Mouse (Mus musculus) neural tube, embryonic 11.5 days (tissue): ENCODE results near the gene Mgat5b. TPM values are rescaled to one million over a fixed set of nuclear protein-coding genes. Genes with fewer than 3 reads are reported as not detected.

ENCODE experiments used
- ATAC-seq: fragments of 200-750 bp; cut with Nextera tagmentation; 2 replicates; pipeline ENCODE4 v1.8.0; 2017; ENCODE audit warnings: moderate number of reproducible peaks, mild to moderate bottlenecking, moderate TSS enrichment, moderate library complexity; ENCODE audit not compliant: insufficient read depth, low FRiP score, low TSS enrichment
- DNase-seq: peaks from one replicate; pipeline ENCODE4 v3.0.0-alpha.2; 2015; ENCODE audit warnings: low spot score
- H3K27ac ChIP-seq: fragments of 300-500 bp; sonication (generic); 2 replicates; pipeline ENCODE4 v1.5.1; 2014; ENCODE audit warnings: low read depth, mild to moderate bottlenecking, low read length
- H3K27me3 ChIP-seq: fragments of 300-500 bp; sonication (generic); 2 replicates; pipeline ENCODE4 v1.6.1; 2014; ENCODE audit warnings: mild to moderate bottlenecking, low read length, mixed read lengths; ENCODE audit not compliant: control insufficient read depth, insufficient read depth
- H3K36me3 ChIP-seq: fragments of 300-500 bp; sonication (generic); 2 replicates; pipeline ENCODE4 v1.6.1; 2014; ENCODE audit warnings: mild to moderate bottlenecking, low read length, moderate library complexity, mixed read lengths; ENCODE audit not compliant: control insufficient read depth, insufficient read depth
- H3K4me1 ChIP-seq: fragments of 300-500 bp; sonication (generic); 2 replicates; pipeline ENCODE4 v1.6.1; 2014; ENCODE audit warnings: low read length, mixed read lengths; ENCODE audit not compliant: control insufficient read depth, insufficient read depth
- H3K4me2 ChIP-seq: fragments of 300-500 bp; sonication (generic); 2 replicates; pipeline ENCODE4 v1.6.1; 2014; ENCODE audit warnings: low read depth, mild to moderate bottlenecking, moderate library complexity
- H3K4me3 ChIP-seq: fragments of 300-500 bp; sonication (generic); 2 replicates; pipeline ENCODE4 v1.5.1; 2014; ENCODE audit warnings: low read depth, low read length
- H3K9ac ChIP-seq: fragments of 300-500 bp; sonication (generic); 2 replicates; pipeline ENCODE4 v1.6.1; 2014; ENCODE audit warnings: mild to moderate bottlenecking, low read length
- H3K9me3 ChIP-seq: fragments of 300-500 bp; sonication (generic); 2 replicates; pipeline ENCODE4 v1.6.1; 2016; ENCODE audit warnings: low read length; ENCODE audit not compliant: control insufficient read depth
- WGBS: fragments of 180-500 bp; shearing (Covaris S2); extraction: QIAGEN DNeasy Blood & Tissue Kit; methylation state at CpG from one replicate; pipeline ENCODE4 v1.1.7; 2014; 5-methylcytosine and 5-hydroxymethylcytosine counted together
- polyA plus RNA-seq: library from polyadenylated mRNA; unstranded; fragments of >200 nt; fragmentation: Nextera tagmentation; extraction: Ambion mirVana; gene quantifications from 2 replicates; pipeline ENCODE4 v1.2.1, GENCODE M21; 2014

Mgat5b gene
- polyA plus RNA-seq, 1 experiment from 2014 or later: 7.5 TPM

DNA sequence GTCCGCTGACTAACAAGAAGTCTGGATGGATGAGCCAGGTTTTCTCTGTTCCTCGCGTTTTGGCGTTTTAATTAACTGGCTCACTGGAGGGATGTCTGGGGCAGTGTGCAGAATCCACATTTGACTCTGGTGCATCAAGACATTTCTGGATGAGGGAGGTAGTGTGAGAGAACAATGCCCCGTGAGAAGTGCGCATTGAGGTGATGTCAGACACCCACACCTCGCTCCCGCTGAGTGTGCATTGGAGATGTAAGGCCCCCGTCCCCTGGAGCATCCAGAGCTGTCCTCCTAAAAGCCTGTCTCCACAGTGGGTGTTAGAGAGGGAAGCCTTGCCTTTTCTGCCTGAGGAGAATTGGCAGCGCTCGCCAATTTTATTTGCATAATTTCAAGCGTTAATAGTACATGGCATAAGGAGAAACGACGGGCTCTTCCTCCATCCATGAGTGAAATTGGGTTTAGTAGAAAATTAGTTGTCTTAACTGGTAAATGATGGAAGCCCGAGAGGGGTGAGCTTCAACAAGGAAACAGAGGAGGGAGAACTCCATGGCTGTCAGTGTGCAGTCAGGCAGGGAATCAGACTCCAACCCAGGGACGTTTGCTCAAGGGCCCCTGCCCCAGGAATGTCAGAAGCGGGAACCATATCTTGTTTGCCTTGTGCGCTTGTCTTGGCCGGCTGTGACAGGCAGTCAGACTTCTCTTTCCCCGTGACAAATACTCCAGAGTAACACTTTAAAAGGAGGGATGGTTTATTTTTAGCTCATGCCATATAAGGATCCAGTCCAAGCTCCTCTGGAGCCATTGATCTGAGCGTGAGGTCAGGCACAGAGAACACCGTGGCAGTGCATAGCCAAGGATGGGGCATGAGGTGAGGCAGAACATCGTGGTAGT, 35.8 kb downstream of the Mgat5b start:
- Histone ChIP-seq H3K36me3 (peaks cover 3% of the 10 kb centered on the region; the same call in 1 of the 2 replicates), H3K27ac (no peak overlapping the region), H3K4me3 (no peak overlapping the region), H3K4me2 (no peak overlapping the region), H3K27me3 (no peaks in the 10 kb centered on the region), H3K9ac (no peak overlapping the region), H3K9me3 (no peaks in the 10 kb centered on the region), H3K4me1 (no peaks in the 10 kb centered on the region)
- DNase-seq (no peak), ATAC-seq (no peak)
- 86% methylated on average over 23 of the region's 23 CpGs for WGBS

- 46% methylated on average over 5 of the region's 5 CpGs for WGBS
- ATAC-seq (no peak), DNase-seq (no peak)
- Histone ChIP-seq H3K9ac (no peak overlapping the region), H3K27ac (no peak overlapping the region), H3K4me3 (no peak overlapping the region), H3K4me2 (no peak overlapping the region), H3K9me3 (no peaks in the 10 kb centered on the region), H3K27me3 (no peaks in the 10 kb centered on the region), H3K36me3 (no peaks in the 10 kb centered on the region), H3K4me1 (no peaks in the 10 kb centered on the region)
Measured at GRCm38 (mm10) chr11:116958601-116959000, 39.9 kb downstream of the Mgat5b start.

DNA sequence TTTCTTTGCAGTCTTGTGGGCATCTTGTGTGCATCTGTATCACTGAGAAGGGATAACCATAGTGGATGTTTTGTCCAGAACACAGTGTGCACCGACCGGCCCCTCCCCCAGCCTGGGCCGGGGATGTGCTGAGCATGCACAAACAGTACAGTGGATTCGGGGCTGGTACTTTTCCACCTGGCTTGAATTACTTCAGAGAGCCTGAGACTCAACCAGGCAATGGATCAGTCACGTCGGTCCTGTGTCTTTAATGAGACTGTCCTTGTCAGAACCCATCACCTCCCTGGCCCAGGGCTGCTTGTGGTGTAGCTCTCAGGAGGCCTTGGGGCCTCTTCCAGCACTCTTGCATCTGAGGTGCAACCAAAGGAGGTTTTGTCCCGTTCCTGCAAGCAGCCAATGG, 46.4 kb downstream of the Mgat5b start:
- Histone ChIP-seq H3K9me3 (no peaks in the 10 kb centered on the region), H3K9ac (no peak overlapping the region), H3K4me1 (peaks cover 4% of the 10 kb centered on the region; the same call in 1 of the 2 replicates), H3K27me3 (no peaks in the 10 kb centered on the region), H3K36me3 (peaks cover 2% of the 10 kb centered on the region; the same call in 1 of the 2 replicates), H3K4me2 (no peak overlapping the region), H3K27ac (no peak overlapping the region), H3K4me3 (no peak overlapping the region)
- WGBS: 74% methylated on average over 7 of the region's 7 CpGs
- ATAC-seq (no peak), DNase-seq (no peak)

GRCm38 (mm10) chr11:116965961-116966360, 47.3 kb downstream of the Mgat5b start:
- 65% methylated on average over 2 of the region's 2 CpGs for WGBS
- Histone ChIP-seq H3K4me2 (no peak overlapping the region), H3K4me1 (peaks cover 4% of the 10 kb centered on the region; the same call in 1 of the 2 replicates), H3K27me3 (no peaks in the 10 kb centered on the region), H3K9me3 (no peaks in the 10 kb centered on the region), H3K9ac (no peak overlapping the region; the same call in 1 of the 2 replicates), H3K36me3 (peaks cover 2% of the 10 kb centered on the region; the same call in 1 of the 2 replicates), H3K4me3 (no peak overlapping the region), H3K27ac (no peak overlapping the region)
- DNase-seq (no peak), ATAC-seq (no peak)

GRCm38 (mm10) chr11:116968586-116968985, 49.9 kb downstream of the Mgat5b start:
- Histone ChIP-seq H3K9ac (no peak overlapping the region), H3K9me3 (no peaks in the 10 kb centered on the region), H3K4me2 (no peak overlapping the region), H3K27ac (no peak overlapping the region), H3K4me3 (no peak overlapping the region), H3K4me1 (peaks cover 7% of the 10 kb centered on the region; the same call in 1 of the 2 replicates), H3K36me3 (peaks cover 2% of the 10 kb centered on the region; the same call in 1 of the 2 replicates), H3K27me3 (no peaks in the 10 kb centered on the region)
- WGBS: 87% methylated on average over 9 of the region's 9 CpGs
- DNase-seq (no peak), ATAC-seq (no peak)

- Histone ChIP-seq H3K27me3 (no peaks in the 10 kb centered on the region), H3K4me3 (no peak overlapping the region), H3K4me2 (no peak overlapping the region), H3K27ac (no peak overlapping the region), H3K36me3 (peaks cover 2% of the 10 kb centered on the region; the same call in 1 of the 2 replicates), H3K9me3 (no peaks in the 10 kb centered on the region), H3K9ac (no peak overlapping the region), H3K4me1 (peaks cover 7% of the 10 kb centered on the region; the same call in 1 of the 2 replicates)
- ATAC-seq: no peak
- 80% methylated on average over 11 of the region's 11 CpGs for WGBS
- DNase-seq: no peak
Measured at GRCm38 (mm10) chr11:116969498-116969897, 50.8 kb downstream of the Mgat5b start.

GRCm38 (mm10) chr11:116970847-116971246, 52.2 kb downstream of the Mgat5b start:
- Histone ChIP-seq H3K9ac (no peak overlapping the region), H3K27me3 (no peaks in the 10 kb centered on the region), H3K4me3 (no peak overlapping the region), H3K36me3 (peaks cover 2% of the 10 kb centered on the region; the same call in 1 of the 2 replicates), H3K4me1 (peaks cover 3% of the 10 kb centered on the region; the same call in 1 of the 2 replicates), H3K4me2 (no peak overlapping the region), H3K9me3 (no peaks in the 10 kb centered on the region), H3K27ac (no peak overlapping the region)
- ATAC-seq (no peak), DNase-seq (no peak)
- WGBS: 68% methylated on average over 4 of the region's 4 CpGs

DNA sequence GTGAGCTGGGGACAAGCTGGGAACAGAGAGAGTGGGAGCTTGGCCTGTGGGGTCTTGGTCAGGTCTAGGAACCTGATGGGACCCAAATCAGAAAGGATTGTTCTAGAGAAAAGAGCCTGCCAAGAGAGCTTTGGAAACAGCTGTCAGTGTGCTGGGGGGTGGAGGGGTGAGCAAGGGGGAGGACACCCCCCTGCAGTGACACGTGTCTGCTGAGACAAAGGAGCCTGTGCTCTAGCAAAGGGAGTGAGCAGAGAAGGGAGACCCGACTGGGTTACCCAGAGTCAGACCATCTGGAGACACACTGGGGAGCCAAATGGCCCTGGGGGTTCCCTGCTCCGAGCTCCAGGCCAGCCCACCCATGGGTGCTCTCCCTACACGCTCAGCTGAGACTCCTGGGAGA, 54.2 kb downstream of the Mgat5b start:
- Histone ChIP-seq H3K4me3 (no peak overlapping the region), H3K27me3 (no peaks in the 10 kb centered on the region), H3K9ac (no peak overlapping the region), H3K9me3 (no peaks in the 10 kb centered on the region), H3K27ac (no peak overlapping the region), H3K4me2 (no peak overlapping the region), H3K36me3 (peaks cover 2% of the 10 kb centered on the region; the same call in 1 of the 2 replicates), H3K4me1 (peaks cover 3% of the 10 kb centered on the region; the same call in 1 of the 2 replicates)
- WGBS: 51% methylated on average over 4 of the region's 4 CpGs
- DNase-seq (no peak), ATAC-seq (no peak)
